Mouse (Mus musculus) 416B (cell line): Measurements from ENCODE around the gene Slc8b1.
A peak's percentile ranks its signal among the peaks of the same experiment; 100 is the strongest.

Experiments
- DNase-seq: peaks from one replicate; pipeline ENCODE4 v3.0.0; 2011; ENCODE audit warnings: low read depth

Slc8b1 gene

DNA sequence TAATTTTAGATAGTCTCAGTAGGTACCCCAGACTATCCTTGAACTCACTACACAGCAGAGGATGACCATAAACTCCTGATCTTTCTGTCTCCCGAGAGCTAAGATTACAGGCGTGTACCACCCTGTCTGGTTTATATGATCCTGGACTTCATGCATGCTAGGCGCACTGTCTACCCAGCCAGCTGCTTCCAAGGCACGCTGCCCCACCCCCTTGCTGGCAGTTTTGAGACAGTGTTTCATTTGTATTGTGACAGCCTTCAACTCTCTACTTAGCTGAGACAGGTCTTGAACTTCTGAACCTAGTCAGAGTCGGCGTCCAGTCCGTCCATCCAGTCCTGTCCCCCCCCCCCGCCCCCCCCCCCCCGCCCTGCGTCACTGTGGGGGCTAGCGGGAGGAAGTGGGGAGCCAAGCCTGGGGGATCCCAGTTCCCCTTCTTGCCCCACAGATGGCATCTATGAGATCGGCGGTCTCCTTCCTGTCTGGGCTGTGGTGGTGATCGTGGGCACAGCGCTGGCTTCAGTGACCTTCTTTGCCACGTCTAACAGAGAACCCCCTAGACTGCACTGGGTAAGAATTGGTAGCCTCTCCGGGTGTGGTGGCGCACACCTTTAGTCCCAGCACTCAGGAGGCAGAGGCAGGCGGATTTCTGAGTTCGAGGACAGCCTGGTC, 16.5 kb downstream of the Slc8b1 start:
- DNase-seq: peak; percentile 82

GRCm38 (mm10) chr5:120531631-120532030, 20.7 kb downstream of the Slc8b1 start:
- DNase-seq: no peak

DNA sequence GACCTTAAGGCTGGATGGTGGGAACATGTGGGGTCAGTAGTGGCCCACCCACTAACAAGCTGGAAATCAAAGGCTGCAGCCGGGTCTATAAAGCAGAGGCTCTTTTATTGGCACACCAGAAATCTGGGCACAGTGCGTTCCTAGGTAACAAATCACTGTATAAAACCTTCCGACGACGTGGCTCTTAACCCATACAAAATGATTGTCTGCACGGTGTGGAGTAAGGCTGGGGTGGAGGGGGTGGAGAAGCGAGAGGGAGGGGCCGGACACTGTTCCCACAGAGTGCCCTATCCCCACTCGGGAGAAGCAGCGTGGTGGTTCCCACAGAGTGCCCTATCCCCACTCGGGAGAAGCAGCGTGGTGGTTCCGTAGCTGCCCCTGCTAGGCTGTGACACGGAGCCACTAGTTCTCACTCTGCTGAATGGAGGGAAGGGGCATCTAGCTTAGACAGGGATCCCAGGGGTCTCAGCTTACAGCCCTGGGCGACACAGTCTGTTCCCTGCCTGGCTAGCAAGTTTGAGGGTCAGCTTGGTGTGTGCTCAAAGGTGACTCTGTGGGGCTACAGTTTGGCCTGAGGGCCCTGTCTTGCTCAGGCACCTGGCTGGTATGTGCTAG, 23.2 kb downstream of the Slc8b1 start:
- no peak for DNase-seq

GRCm38 (mm10) chr5:120534686-120535075, 23.7 kb downstream of the Slc8b1 start:
- no peak for DNase-seq

- no peak for DNase-seq
These were observed 25.1 kb downstream of the Slc8b1 start for GRCm38 (mm10) chr5:120536046-120536445.

GRCm38 (mm10) chr5:120536632-120537031, 25.7 kb downstream of the Slc8b1 start:
- DNase-seq: no peak

DNA sequence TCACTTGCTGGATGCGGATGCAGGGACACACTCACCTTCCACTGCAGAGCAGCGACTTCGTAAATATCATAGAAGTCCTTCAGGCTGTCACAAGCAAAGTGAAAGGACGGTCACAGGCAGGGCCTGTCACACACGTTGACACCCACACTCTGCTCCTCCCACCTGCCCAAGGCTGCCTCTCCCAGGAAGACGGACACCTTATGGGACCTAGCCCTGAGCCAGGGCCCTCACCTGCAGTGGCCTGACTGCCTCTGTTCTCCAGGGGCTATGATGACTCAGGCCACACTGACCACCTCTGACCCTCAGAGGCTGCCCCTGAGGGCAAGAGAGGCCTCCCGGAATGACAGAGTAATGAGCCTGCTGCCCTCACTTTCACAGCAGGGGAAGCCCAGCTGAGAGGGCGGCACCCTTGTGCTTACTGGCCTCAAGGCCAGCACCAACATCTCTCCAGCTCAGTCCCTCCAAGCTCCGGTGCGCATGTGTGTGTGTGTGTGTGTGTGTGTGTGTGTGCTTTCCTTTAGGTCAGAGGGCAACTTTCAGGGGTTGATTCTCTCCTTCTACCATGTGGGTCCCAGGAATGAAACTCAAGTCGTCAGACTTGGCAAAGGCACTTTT, 37.4 kb downstream of the Slc8b1 start:
- no peak for DNase-seq

GRCm38 (mm10) chr5:120550137-120550536, 39.2 kb downstream of the Slc8b1 start:
- DNase-seq: no peak

DNA sequence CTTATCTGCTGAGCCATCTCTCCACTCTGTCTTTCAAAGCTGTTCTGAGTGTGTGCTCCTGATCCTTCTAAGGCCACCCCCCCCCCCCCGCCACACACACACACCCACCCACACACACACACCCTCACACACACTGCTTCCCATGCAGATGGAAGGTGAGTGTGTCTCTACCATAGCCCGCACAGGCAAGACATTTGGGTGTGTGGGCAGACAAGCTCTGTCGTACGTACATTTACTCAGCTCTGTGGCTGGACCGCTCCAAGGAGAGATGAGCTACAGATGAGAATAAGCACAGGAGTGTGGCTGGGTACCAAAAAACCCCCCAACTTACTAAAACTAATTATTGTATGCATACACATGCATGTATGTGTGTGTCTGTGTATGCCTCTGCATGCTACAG, 39.7 kb downstream of the Slc8b1 start:
- DNase-seq: no peak

- DNase-seq: no peak
These were observed 44.9 kb downstream of the Slc8b1 start for GRCm38 (mm10) chr5:120555871-120556270.

DNA sequence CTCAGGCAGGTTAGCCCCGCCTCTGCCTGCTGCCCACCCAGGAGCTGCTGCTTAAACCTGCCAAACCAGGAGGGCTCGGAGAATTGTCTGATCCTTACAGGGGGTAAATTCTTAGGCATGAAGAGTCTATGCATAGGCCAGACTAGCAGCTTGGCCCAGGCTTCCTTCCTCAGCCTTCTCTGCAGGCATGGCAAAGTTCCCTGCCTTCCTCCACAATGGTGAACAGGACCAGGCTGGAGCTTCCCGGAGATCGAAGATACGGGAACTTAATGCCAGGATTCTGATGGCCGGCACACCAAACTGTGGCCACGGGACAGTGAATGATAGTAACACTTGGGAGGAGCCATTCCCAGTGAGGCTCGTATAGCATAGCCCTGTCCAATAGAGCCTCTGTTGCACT, 47.1 kb downstream of the Slc8b1 start:
- no peak for DNase-seq

DNA sequence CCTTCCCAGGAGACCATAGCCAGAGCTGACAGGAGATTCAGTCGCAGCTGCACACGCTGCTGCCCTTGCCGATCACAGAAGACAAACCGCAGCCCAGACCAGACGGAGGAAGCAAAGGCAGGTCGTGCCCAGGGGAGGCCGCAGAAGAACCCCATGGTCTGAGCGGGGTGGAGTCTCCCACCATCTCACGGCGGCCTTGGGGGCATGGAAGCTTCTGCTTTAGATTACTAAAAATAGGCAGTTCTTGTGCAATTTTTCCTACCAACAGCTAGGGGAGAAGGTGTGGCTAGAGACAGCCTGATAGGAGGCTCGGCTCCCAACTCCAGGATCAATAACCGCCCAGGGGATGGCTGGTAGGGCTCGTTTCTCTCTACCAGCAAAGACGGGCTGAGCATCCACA, 47.8 kb downstream of the Slc8b1 start:
- DNase-seq: peak; percentile 93

- peak; percentile 91 for DNase-seq
These were observed 49.2 kb downstream of the Slc8b1 start for GRCm38 (mm10) chr5:120560129-120560615.

- DNase-seq: peak; percentile 94
These were observed 49.8 kb downstream of the Slc8b1 start for GRCm38 (mm10) chr5:120560616-120561311.

GRCm38 (mm10) chr5:120562956-120563913, 52.3 kb downstream of the Slc8b1 start:
- peak; percentile 87 for DNase-seq

GRCm38 (mm10) chr5:120563914-120564311, 52.9 kb downstream of the Slc8b1 start:
- no peak for DNase-seq

GRCm38 (mm10) chr5:120565171-120565905, 54.4 kb downstream of the Slc8b1 start:
- no peak for DNase-seq

- no peak for DNase-seq
These were observed 55.1 kb downstream of the Slc8b1 start for GRCm38 (mm10) chr5:120566101-120566500.

- peak; percentile 51 for DNase-seq
These were observed 55.8 kb downstream of the Slc8b1 start for GRCm38 (mm10) chr5:120566681-120567252.

GRCm38 (mm10) chr5:120567253-120567701, 56.3 kb downstream of the Slc8b1 start:
- DNase-seq: no peak
